Mouse (Mus musculus): ENCODE data around the gene Sema3g.

Sema3g gene

GRCm38 (mm10) chr14:31233070-31233995 is 15.7 kb downstream of the Sema3g start:
- DNase-seq, result no peak

GRCm38 (mm10) chr14:31233996-31234591 is 16.4 kb downstream of the Sema3g start:
- peak; percentile 70 for DNase-seq

DNA sequence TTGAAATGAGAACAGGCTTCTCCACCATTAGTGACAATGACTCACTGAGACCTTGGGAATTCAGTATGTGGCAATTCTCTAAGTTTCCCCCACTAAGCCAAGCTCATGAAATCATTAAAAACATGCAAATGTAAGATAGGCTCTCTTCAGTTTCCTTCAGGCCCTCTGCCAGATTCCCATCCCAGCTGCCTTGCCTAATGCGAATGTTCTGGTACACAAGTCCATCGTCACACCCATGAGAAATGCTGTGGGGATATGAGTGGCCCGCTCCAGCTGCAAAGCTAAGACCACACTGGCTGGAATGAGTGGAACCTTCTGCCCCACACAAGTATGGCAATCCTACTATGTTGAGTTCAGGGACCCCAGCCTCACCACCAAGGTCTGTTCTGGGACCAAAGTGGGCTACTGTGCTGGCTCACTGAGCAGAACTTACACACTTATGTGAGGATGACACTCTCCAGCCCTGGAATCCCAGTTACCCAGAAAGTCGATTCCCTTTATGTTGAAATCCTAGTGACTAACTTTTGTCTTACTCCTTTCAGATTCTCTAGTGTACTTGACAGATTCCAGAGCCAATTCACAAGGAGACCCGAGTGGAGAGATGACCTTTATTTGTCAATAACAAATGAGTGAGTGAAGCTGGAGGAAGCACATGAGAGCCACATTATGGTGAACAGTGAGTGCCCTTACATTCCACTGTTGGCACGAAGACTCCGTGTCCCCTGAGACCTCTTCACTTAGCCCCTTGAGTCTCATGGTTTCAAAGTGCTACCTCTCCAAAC is 19.6 kb downstream of the Sema3g start:
- DNase-seq, result no peak

DNA sequence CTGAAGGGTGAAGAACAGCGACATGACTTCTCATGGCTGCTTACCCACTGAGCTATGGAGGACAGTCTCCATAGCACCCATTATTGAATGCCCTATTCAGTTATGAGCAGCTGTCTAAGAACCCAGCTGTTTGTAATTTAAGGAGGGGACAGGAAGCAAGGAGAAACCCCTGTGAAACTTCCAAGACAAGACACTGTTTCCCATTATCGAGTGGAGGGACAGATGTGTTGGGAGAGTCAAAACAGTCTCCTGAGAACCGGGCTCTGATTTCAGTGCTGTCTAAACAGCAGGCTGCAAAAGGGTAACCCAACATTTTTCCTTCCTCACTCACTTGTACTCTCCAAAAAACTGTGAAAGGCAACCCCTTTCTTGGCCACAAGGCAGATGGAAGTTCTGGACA is 22.9 kb downstream of the Sema3g start:
- no peak for DNase-seq

DNA sequence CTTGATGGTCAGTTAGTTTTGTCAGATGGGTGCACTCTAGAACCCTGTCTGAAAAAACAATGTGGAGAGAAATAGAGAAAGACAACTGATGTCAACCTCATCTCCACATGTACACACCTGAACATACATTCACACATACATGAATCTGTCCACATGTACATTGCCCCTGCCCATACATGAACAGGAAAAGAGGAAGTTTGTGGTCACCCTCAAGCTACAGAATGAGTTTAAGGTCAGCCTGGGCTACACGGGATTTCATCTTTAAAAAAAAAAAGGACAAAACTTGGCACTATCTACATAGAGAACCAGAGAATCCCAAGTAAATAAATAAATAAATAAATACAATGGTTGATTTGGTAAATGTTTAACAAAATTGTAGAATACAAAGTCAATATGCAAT is 27.1 kb downstream of the Sema3g start:
- no peak for DNase-seq

- DNase-seq, result no peak
These were observed 28.3 kb downstream of the Sema3g start for GRCm38 (mm10) chr14:31245946-31246345.

DNA sequence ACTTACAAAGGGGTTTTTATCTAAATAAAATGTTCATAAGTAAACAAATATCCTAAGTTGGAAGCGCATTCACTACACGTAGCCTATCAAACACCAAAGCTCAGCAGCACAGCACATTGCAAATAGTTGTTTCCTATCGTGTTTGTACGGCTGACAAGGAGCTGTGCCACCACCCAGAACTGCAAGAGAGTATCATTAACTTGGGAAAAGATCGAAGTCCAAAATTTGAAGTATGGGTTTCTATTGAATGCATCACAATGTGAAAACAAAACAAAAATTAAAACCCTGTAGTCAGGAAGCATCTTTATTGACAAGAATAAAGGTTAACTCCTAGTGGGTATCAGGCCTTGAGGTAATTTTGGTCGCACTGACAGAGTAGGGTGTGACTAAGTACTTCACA is 30.7 kb downstream of the Sema3g start:
- no peak for DNase-seq

DNA sequence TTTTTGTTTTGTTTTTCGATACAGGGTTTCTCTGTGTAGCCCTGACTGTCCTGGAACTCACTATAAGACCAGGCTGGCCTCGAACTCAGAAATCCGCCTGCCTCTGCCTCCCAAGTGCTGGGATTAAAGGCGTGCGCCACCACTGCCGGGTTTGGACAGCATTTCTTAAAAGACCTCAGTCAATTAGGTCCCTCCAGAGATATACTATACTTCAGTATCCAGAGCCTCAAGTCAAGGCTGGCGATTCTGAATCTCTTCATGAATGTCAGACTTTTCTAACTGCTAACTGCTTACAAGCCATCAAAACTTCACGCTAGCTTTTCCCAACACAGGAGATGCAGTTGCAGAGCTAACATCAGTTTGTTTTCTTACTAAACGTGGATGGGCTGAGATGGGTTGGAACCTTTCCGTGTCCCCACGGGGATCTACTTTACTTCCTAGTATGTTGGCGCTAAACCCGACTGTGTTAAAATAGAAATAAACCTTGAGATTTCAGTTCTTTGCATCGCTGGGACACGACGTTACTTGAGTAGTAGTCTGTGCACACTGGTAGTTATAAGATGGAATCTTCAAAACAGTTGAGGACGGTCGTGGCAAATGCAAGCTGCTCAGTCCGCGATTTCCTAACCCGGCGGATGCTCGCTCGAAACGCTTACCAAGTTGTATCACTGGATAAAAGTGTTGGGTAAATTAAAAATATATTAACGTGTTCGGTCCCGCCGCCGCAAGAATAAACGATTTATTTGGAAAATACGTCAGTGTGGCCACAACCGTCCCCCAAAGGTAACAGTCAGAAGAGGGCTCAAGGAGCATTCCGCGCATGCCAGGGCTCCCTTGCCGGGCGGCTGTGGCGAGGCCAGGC is 32.8 kb downstream of the Sema3g start:
- no peak for DNase-seq

DNA sequence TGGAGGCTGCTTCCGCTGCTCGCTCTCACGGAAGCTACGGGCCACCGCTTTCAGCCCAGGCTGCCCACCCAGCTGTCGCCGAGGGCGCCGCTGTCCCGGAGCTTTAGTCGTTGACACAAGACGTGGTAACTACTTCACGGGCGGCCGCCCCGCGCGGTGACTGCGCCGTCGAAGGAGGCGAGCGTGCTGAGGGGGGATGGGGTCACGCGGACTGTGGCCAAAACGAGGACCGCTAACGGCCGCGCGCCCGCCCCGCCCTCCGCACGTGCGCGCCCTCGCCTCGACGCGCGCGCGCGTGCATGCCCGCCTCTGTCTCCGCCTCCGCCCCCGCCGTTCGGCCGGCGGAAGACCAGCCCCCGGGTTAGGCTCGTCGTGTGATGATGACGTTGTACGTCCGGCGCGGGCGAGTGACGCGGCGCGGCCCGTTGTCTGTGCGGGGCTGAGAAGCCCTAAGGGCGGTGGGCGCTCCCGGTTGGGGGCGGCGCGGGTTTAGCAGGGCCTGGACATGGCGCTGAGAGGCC is 33.5 kb downstream of the Sema3g start, which contains the start of the genes Phf7 and Bap1:
Gene Phf7, minus strand, starts transcription at position 234 of the 521 bp plus-strand sequence.
Gene Bap1, plus strand, starts transcription at position 367 of the 521 bp plus-strand sequence.
- peak; percentile 98 for DNase-seq

- DNase-seq, result no peak
These were observed 34.0 kb downstream of the Sema3g start for GRCm38 (mm10) chr14:31251626-31252025.

GRCm38 (mm10) chr14:31252091-31252490 is 34.4 kb downstream of the Sema3g start:
- no peak for DNase-seq

DNA sequence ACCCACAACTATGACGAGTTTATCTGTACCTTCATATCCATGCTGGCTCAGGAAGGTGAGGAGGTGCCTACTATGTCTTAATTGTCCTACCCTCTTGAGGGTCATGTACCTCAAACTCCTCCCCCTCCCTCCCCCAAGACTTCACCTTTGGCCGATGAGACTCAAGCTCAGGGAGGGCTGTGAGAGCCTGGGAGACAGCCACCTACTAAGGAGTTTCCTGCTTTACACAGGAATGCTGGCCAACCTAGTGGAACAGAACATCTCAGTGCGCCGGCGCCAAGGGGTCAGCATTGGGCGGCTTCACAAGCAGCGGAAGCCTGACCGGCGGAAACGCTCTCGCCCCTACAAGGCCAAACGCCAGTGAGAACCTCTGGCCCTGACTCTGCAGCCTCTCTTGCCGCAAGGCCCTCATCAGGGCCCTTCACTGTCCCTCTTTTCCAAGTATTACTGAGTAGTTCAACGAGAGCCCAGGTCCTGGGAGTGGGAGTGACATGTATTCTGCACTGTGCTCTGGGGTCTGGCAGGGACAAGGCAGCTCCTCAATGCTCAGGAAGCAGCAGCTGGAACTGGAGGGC is 40.9 kb downstream of the Sema3g start:
- no peak for DNase-seq

DNA sequence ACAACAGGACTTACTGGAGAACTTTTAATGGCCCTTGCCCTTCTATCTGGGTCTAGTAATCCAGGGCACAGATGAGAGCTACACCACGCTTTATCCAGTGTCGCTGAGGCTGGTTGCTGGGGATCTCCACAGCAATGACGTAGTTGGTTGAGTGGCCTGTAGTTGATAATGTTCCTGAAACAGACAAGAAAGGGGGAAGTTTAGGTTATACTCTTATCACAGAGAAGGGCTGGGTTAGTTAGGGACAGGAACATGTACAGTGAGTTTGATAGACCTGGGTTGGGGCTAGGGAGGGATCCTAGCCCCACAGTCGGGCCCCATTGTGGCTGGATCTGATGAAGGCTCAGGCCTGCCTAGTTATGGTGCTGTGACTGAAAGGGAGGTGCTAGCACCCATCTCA is 42.7 kb downstream of the Sema3g start:
- no peak for DNase-seq

DNA sequence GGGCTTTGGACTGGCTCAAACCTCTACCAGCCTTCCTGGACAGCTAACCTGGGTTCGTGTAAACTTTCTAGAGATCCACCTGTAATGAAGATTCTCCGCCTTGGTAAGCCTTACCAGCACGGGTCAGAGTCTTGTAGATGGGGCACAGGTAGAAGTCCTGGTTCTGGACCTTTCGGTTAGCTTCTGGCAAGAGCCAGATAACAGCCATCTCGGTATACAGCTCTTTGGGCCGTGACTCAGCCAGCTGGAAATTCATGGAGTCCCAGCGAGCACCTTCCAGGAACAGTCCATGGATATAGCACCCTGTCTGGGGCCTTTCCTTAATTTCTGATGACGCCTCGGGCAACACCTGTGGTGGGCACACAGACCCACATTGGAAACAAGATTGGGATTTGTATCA is 43.3 kb downstream of the Sema3g start:
- no peak for DNase-seq

DNA sequence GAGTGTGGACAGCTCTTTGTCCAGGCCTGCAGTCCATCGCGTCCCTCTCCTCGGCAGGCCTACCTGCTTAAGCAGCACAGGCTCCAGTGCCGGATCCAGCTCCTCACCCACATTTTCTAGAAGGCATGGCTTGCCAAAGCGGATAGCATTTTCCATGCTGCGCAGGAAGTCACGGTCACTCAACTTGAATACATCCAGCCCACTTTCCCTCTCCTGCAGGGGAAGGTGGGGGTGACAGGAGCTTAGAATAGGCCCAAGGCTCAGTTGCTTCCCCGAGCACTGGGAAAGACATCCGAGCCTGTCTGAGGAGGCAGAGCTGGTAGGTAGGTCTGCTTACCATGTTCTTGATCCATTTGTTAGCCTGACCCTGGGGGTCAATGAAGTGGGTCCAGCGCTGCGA is 50.0 kb downstream of the Sema3g start:
- DNase-seq, result no peak

DNA sequence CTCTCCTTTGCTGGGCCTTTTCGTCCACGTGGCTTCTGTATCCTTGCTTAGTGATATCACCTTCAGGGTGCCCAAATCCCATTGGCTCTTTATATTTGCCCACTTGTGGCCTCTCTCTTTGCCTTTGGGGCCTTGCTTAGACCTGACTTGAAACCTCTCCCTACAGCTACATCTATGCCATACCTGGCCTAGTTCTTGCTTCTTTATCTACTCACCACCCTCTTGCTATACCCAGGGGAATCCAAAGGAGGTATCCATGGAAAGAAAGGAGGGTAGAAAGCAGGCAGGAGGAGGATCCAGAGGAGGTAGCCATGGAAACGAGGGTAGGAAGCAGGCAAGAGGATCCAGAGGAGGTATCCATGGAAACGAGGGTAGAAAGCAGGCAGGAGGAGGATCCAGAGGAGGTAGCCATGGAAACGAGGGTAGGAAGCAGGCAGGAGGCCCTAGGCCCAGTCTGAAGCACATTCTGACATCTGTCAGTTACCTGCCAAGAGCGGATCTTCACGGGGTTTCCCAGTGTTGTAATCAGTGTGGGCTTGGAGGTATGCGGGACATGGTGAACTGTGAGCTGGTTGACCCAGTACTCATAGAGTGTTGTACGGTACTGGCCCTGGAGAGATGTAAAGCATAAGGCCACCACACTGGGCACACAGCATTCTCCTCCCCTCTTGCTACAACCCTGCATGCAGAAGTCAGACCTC is 50.8 kb downstream of the Sema3g start:
- no peak for DNase-seq

GRCm38 (mm10) chr14:31269456-31270100 is 51.9 kb downstream of the Sema3g start:
- peak; percentile 31 for DNase-seq

GRCm38 (mm10) chr14:31271121-31271520 is 53.5 kb downstream of the Sema3g start:
- no peak for DNase-seq

- DNase-seq, result peak; percentile 82
These were observed 54.5 kb downstream of the Sema3g start for GRCm38 (mm10) chr14:31272164-31272563.

Measured in thymus, postnatal 14 days (tissue).